8 mouse cellular contexts compared by ENCODE assay signal in genomic region chr4:95051311-95051871, GRCm38 (mm10). TPM values are rescaled to one million over a fixed set of nuclear protein-coding genes. Genes with fewer than 3 reads are reported as not detected.
DNase-seq lines count a peak whose midpoint lies in the region; ATAC-seq and TF ChIP-seq lines count a peak whose summit lies in the region.

No protein-coding gene starts in this region.

- H3K9ac ChIP-seq in embryonic facial prominence, embryonic 12.5 days, result peak overlapping the region; percentile 86
- H3K9ac ChIP-seq in heart, embryonic 14.5 days (ENCODE audit: low read length), result peak overlapping the region; percentile 99
- H3K9ac ChIP-seq in lung, postnatal 0 days (replicated peaks; ENCODE audit: low read depth), result peak overlapping the region; percentile 99

- H3K36me3 ChIP-seq in embryonic facial prominence, embryonic 12.5 days, result no peaks in the 10 kb centered on the region
- peaks cover 16% of the 10 kb centered on the region; the same call in 1 of the 2 replicates for H3K36me3 ChIP-seq in heart, embryonic 14.5 days (ENCODE audit: control insufficient read depth, insufficient read depth, low read length)
- peaks cover 4% of the 10 kb centered on the region; the same call in 1 of the 2 replicates for H3K36me3 ChIP-seq in lung, postnatal 0 days (ENCODE audit: insufficient read depth, low read length)

- WGBS in embryonic facial prominence, embryonic 12.5 days, result under 1% methylated on average over 53 of the region's 54 CpGs
- under 1% methylated on average over 53 of the region's 54 CpGs for WGBS in heart, embryonic 14.5 days
- 4% methylated on average over 52 of the region's 54 CpGs for WGBS in lung, postnatal 0 days

- peak overlapping the region; percentile 99 for H3K27ac ChIP-seq in embryonic facial prominence, embryonic 12.5 days
- peak overlapping the region; percentile 100 for H3K27ac ChIP-seq in heart, embryonic 14.5 days (replicated peaks in 1 of 2; ENCODE audit: control insufficient read depth in 1 of 2, insufficient read depth in 1 of 2, low read depth in 2 of 2, low read length in 2 of 2)
- H3K27ac ChIP-seq in lung, postnatal 0 days (ENCODE audit: low read length), result peak overlapping the region; percentile 100

- no peak for ATAC-seq in embryonic facial prominence, embryonic 12.5 days (ENCODE audit: insufficient number of reproducible peaks, insufficient read depth, low FRiP score, low TSS enrichment)
- no peak for ATAC-seq in heart, embryonic 14.5 days (ENCODE audit: insufficient number of reproducible peaks, insufficient read depth, low FRiP score, low read depth)
- no peak for ATAC-seq in lung, postnatal 0 days

- peak; percentile 67 for DNase-seq in layer of hippocampus, adult 11-12 months (ENCODE audit: low spot score)
- no peak for DNase-seq in layer of hippocampus, adult 8-10 months (ENCODE audit: low spot score in 2 of 2)
- DNase-seq in kidney, postnatal 36 days, result peak; percentile 50 to 74
- peak; percentile 68 for DNase-seq in lung, postnatal 0 days (ENCODE audit: low spot score)
- DNase-seq in ovary, postnatal 36 days (ENCODE audit: low spot score), result peak; percentile 66
- peak; percentile 54 for DNase-seq in thymus, postnatal 25 days

- H3K4me3 ChIP-seq in embryonic facial prominence, embryonic 12.5 days, result peak overlapping the region; percentile 69
- H3K4me3 ChIP-seq in heart, embryonic 14.5 days (ENCODE audit: control insufficient read depth in 1 of 2, insufficient read depth in 1 of 2, low read depth in 1 of 2, low read length in 2 of 2), result peak overlapping the region; percentile 90 to 93
- peak overlapping the region; percentile 94 for H3K4me3 ChIP-seq in lung, postnatal 0 days (ENCODE audit: low read depth, low read length)

- no peaks in the 10 kb centered on the region for H3K9me3 ChIP-seq in embryonic facial prominence, embryonic 12.5 days
- H3K9me3 ChIP-seq in heart, embryonic 14.5 days (ENCODE audit: control insufficient read depth, low read length), result no peaks in the 10 kb centered on the region
- no peaks in the 10 kb centered on the region for H3K9me3 ChIP-seq in lung, postnatal 0 days (ENCODE audit: low read length)

- peak overlapping the region; percentile 93 for H3K4me2 ChIP-seq in embryonic facial prominence, embryonic 12.5 days (replicated peaks)
- H3K4me2 ChIP-seq in heart, embryonic 14.5 days (ENCODE audit: low read length), result peak overlapping the region; percentile 89
- peak overlapping the region; percentile 70 for H3K4me2 ChIP-seq in lung, postnatal 0 days (replicated peaks; ENCODE audit: low read depth, low read length)

- H3K4me1 ChIP-seq in embryonic facial prominence, embryonic 12.5 days, result peaks cover 16% of the 10 kb centered on the region
- peaks cover 0 to 20% of the 10 kb centered on the region in 2 experiments; a peak in 2 of 4 replicates for H3K4me1 ChIP-seq in heart, embryonic 14.5 days (ENCODE audit: control insufficient read depth in 2 of 2, insufficient read depth in 2 of 2, low read length in 2 of 2)
- 0 out of 2 replicates have a peak, but pooled peaks cover 8% of the 10 kb centered on the region for H3K4me1 ChIP-seq in lung, postnatal 0 days (ENCODE audit: insufficient read depth, low read depth, low read length)

- H3K27me3 ChIP-seq in embryonic facial prominence, embryonic 12.5 days, result no peaks in the 10 kb centered on the region
- H3K27me3 ChIP-seq in heart, embryonic 14.5 days (ENCODE audit: control insufficient read depth, insufficient read depth, low read length), result no peaks in the 10 kb centered on the region
- no peaks in the 10 kb centered on the region for H3K27me3 ChIP-seq in lung, postnatal 0 days (replicated peaks; ENCODE audit: insufficient read depth, low read length)

- TF ChIP-seq CTCF in lung, postnatal 0 days (IDR thresholded peaks at IDR 0.05), result no peak

- no peak for TF ChIP-seq EP300 in lung, postnatal 0 days (IDR thresholded peaks at IDR 0.05)

RNA-seq across cellular contexts. Expression of gene Jun, which starts 0.6 kb away (rescaled TPM):
- 10 to 100 TPM; 85.9 to 98.9 (median 93.5) TPM for total RNA-seq in layer of hippocampus, adult 8-10 months (2022)
- polyA plus RNA-seq in embryonic facial prominence, embryonic 12.5 days (2016; fragmentation: Nextera tagmentation; extraction: Ambion mirVana), result 112 and 118 TPM in 2 replicates
- polyA plus RNA-seq in heart, embryonic 14.5 days (2014; fragmentation: Nextera tagmentation; extraction: Ambion mirVana), result 35.6 and 39.3 TPM in 2 replicates
- polyA plus RNA-seq in lung, postnatal 0 days (2015; fragmentation: Nextera tagmentation; extraction: Ambion mirVana), result 145 and 158 TPM in 2 replicates

Comparison
In these comparisons a context has a peak if more than half of its experiments do, and no peak if none do; other contexts are left out.
1. DNase-seq: peak in layer of hippocampus, adult 11-12 months (single experiment), kidney, postnatal 36 days (2 of 2), lung, postnatal 0 days (single experiment), ovary, postnatal 36 days (single experiment) and thymus, postnatal 25 days (single experiment); none in layer of hippocampus, adult 8-10 months (0 of 2).
2. Peak in every context shown above with its lines, with median percentiles within 50 percentile points of each other: H3K27ac ChIP-seq, H3K4me2 ChIP-seq, H3K4me3 ChIP-seq and H3K9ac ChIP-seq.